Mouse (Mus musculus) lung, postnatal 0 days (tissue): ENCODE results near the gene Alk. TPM values are rescaled to one million over a fixed set of nuclear protein-coding genes. Genes with fewer than 3 reads are reported as not detected.

ENCODE experiments used
- ATAC-seq: fragments of 200-750 bp; cut with Nextera tagmentation; 2 replicates; pipeline ENCODE4 v1.8.0; 2017; ENCODE audit warnings: moderate library complexity
- DNase-seq: peaks from one replicate; pipeline ENCODE4 v3.0.0-alpha.2; 2016; ENCODE audit warnings: low spot score
- H3K27ac ChIP-seq: fragments of 300-500 bp; sonication (generic); 2 replicates; pipeline ENCODE4 v1.5.1; 2014; ENCODE audit warnings: antibody characterized with exemption, mild to moderate bottlenecking, low read length, mixed read lengths
- H3K27me3 ChIP-seq: fragments of 300-500 bp; sonication (generic); replicated peaks from 2 replicates; pipeline ENCODE4 v1.6.1; 2014; ENCODE audit warnings: low read length, mixed read lengths; ENCODE audit not compliant: insufficient read depth
- H3K36me3 ChIP-seq: fragments of 300-500 bp; sonication (generic); 2 replicates; pipeline ENCODE4 v1.6.1; 2014; ENCODE audit warnings: low read length, mixed read lengths; ENCODE audit not compliant: insufficient read depth
- H3K4me1 ChIP-seq: fragments of 300-500 bp; sonication (generic); 2 replicates; pipeline ENCODE4 v1.6.1; 2014; ENCODE audit warnings: antibody characterized with exemption, low read depth, low read length, mixed read lengths; ENCODE audit not compliant: insufficient read depth
- H3K4me2 ChIP-seq: fragments of 300-500 bp; sonication (generic); replicated peaks from 2 replicates; pipeline ENCODE4 v1.6.1; 2014; ENCODE audit warnings: low read depth, mild to moderate bottlenecking, low read length, moderate library complexity, mixed read lengths
- H3K4me3 ChIP-seq: fragments of 300-500 bp; sonication (generic); 2 replicates; pipeline ENCODE4 v1.5.1; 2014; ENCODE audit warnings: low read depth, low read length
- H3K9ac ChIP-seq: fragments of 300-500 bp; sonication (generic); replicated peaks from 2 replicates; pipeline ENCODE4 v1.6.1; 2014; ENCODE audit warnings: low read depth, mild to moderate bottlenecking
- H3K9me3 ChIP-seq: fragments of 300-500 bp; sonication (generic); 2 replicates; pipeline ENCODE4 v1.6.1; 2016; ENCODE audit warnings: low read length, mixed read lengths
- CTCF ChIP-seq: IDR thresholded peaks from 2 replicates; pipeline ENCODE4 v1.5.1; 2016; ENCODE audit warnings: antibody characterized with exemption, mild to moderate bottlenecking
- EP300 ChIP-seq: IDR thresholded peaks from 2 replicates; pipeline ENCODE4 v1.6.1; 2016; ENCODE audit warnings: antibody characterized with exemption, mild to moderate bottlenecking, control low read depth
- WGBS: fragments of 180-500 bp; shearing (Covaris S2); extraction: QIAGEN DNeasy Blood & Tissue Kit; methylation state at CpG from one replicate; pipeline ENCODE4 v1.1.7; 2014; 5-methylcytosine and 5-hydroxymethylcytosine counted together
- polyA plus RNA-seq: library from polyadenylated mRNA; unstranded; fragments of >200 nt; fragmentation: Nextera tagmentation; extraction: Ambion mirVana; gene quantifications from 2 replicates; pipeline ENCODE4 v1.2.1, GENCODE M21; 2015

Gene Alk
- polyA plus RNA-seq, 1 experiment from 2014 or later = not detected

GRCm38 (mm10) chr17:72399331-72400059 lies 204.9 kb downstream of the Alk start:
- TF ChIP-seq EP300 = no peak
- TF ChIP-seq CTCF = no peak
- H3K27me3 ChIP-seq = no peaks in the 10 kb centered on the region
- no peak for ATAC-seq
- no peak overlapping the region for H3K9ac ChIP-seq
- no peaks in the 10 kb centered on the region for H3K4me1 ChIP-seq
- H3K27ac ChIP-seq = no peak overlapping the region
- no peak for DNase-seq
- H3K9me3 ChIP-seq = no peaks in the 10 kb centered on the region
- H3K4me3 ChIP-seq = no peak overlapping the region
- no peaks in the 10 kb centered on the region for H3K36me3 ChIP-seq
- H3K4me2 ChIP-seq = no peak overlapping the region
- 64% methylated on average over 3 of the region's 3 CpGs for WGBS

GRCm38 (mm10) chr17:72395956-72396355 lies 208.5 kb downstream of the Alk start:
- 38% methylated on average over 8 of the region's 8 CpGs for WGBS
- DNase-seq = no peak

GRCm38 (mm10) chr17:72368991-72369390 lies 235.4 kb downstream of the Alk start:
- Histone ChIP-seq H3K9me3 (no peaks in the 10 kb centered on the region), H3K4me1 (no peaks in the 10 kb centered on the region), H3K27me3 (no peaks in the 10 kb centered on the region), H3K27ac (no peak overlapping the region), H3K4me2 (no peak overlapping the region), H3K9ac (no peak overlapping the region), H3K4me3 (no peak overlapping the region), H3K36me3 (no peaks in the 10 kb centered on the region)
- ATAC-seq (no peak), DNase-seq (no peak)
- WGBS = 65% methylated on average over 4 of the region's 4 CpGs
- TF ChIP-seq EP300 (no peak), CTCF (no peak)

More at GRCm38 (mm10) chr17:72395956-72396355, 208.5 kb downstream of the Alk start:
- no peak overlapping the region for H3K9ac ChIP-seq
- H3K4me3 ChIP-seq = no peak overlapping the region
- H3K27me3 ChIP-seq = no peaks in the 10 kb centered on the region
- TF ChIP-seq CTCF (no peak), EP300 (no peak)
- ATAC-seq = no peak
- H3K36me3 ChIP-seq = no peaks in the 10 kb centered on the region
- no peak overlapping the region for H3K4me2 ChIP-seq
- H3K4me1 ChIP-seq = no peaks in the 10 kb centered on the region
- no peak overlapping the region for H3K27ac ChIP-seq
- H3K9me3 ChIP-seq = no peaks in the 10 kb centered on the region

- H3K4me3 ChIP-seq = no peak overlapping the region
Measured at GRCm38 (mm10) chr17:72362811-72363496, 241.5 kb downstream of the Alk start.

GRCm38 (mm10) chr17:72361961-72362360 lies 242.5 kb downstream of the Alk start:
- ATAC-seq (no peak), DNase-seq (no peak)
- no peaks in the 10 kb centered on the region for H3K27me3 ChIP-seq
- no peaks in the 10 kb centered on the region for H3K9me3 ChIP-seq
- WGBS = 61% methylated on average over 4 of the region's 4 CpGs
- TF ChIP-seq CTCF (no peak), EP300 (no peak)
- H3K4me1 ChIP-seq = no peaks in the 10 kb centered on the region
- no peak overlapping the region for H3K4me2 ChIP-seq
- no peak overlapping the region for H3K9ac ChIP-seq
- no peaks in the 10 kb centered on the region for H3K36me3 ChIP-seq
- H3K4me3 ChIP-seq = no peak overlapping the region
- no peak overlapping the region for H3K27ac ChIP-seq

More at GRCm38 (mm10) chr17:72362811-72363496, 241.5 kb downstream of the Alk start:
- WGBS = 78% methylated on average over 10 of the region's 10 CpGs
- H3K36me3 ChIP-seq = no peaks in the 10 kb centered on the region
- DNase-seq = no peak
- TF ChIP-seq CTCF (no peak), EP300 (no peak)
- H3K9ac ChIP-seq = no peak overlapping the region
- H3K4me1 ChIP-seq = no peaks in the 10 kb centered on the region
- H3K9me3 ChIP-seq = no peaks in the 10 kb centered on the region
- H3K27ac ChIP-seq = no peak overlapping the region
- H3K4me2 ChIP-seq = no peak overlapping the region
- no peaks in the 10 kb centered on the region for H3K27me3 ChIP-seq
- no peak for ATAC-seq

GRCm38 (mm10) chr17:72356759-72357302 lies 247.6 kb downstream of the Alk start:
- ATAC-seq = no peak
- Histone ChIP-seq H3K4me2 (no peak overlapping the region), H3K36me3 (no peaks in the 10 kb centered on the region), H3K27ac (no peak overlapping the region), H3K9me3 (no peaks in the 10 kb centered on the region), H3K27me3 (no peaks in the 10 kb centered on the region), H3K4me3 (no peak overlapping the region), H3K9ac (no peak overlapping the region), H3K4me1 (no peaks in the 10 kb centered on the region)
- WGBS = 59% methylated on average over 5 of the region's 5 CpGs
- TF ChIP-seq EP300 (no peak), CTCF (no peak)
- peak; percentile 5 for DNase-seq
